Mouse (Mus musculus): Measurements from ENCODE around the gene Tmem94. TPM values are rescaled to one million over a fixed set of nuclear protein-coding genes. Genes with fewer than 3 reads are reported as not detected.

The Tmem94 gene
- polyA plus RNA-seq, 1 experiment: 22.7 TPM

GRCm38 (mm10) chr11:115764698-115765097, 535 bp upstream of the Tmem94 start:
- peak overlapping the region; percentile 95 for H3K4me3 ChIP-seq (replicated peaks)

GRCm38 (mm10) chr11:115765607-115766141, 441 bp downstream of the Tmem94 start:
- Histone ChIP-seq H3K4me3 (replicated peaks) (peak overlapping the region; percentile 95), H3K27me3 (replicated peaks) (no peaks in the 10 kb centered on the region), H3K4me1 (peaks cover 52% of the 10 kb centered on the region), H3K36me3 (replicated peaks; ENCODE audit: low read length) (peaks cover 6% of the 10 kb centered on the region), H3K9me3 (no peaks in the 10 kb centered on the region)
- TF ChIP-seq GATA1 (IDR thresholded peaks at IDR 0.05; ENCODE audit: borderline replicate concordance, low read length) (no peak), FLI1 (IDR thresholded peaks at IDR 0.05; ENCODE audit: low read length) (no peak)

More at GRCm38 (mm10) chr11:115764698-115765097, 535 bp upstream of the Tmem94 start:
- H3K4me1 ChIP-seq: peaks cover 43% of the 10 kb centered on the region
- H3K9me3 ChIP-seq: no peaks in the 10 kb centered on the region
- TF ChIP-seq GATA1 (IDR thresholded peaks at IDR 0.05; ENCODE audit: borderline replicate concordance, low read length) (no peak), FLI1 (IDR thresholded peaks at IDR 0.05; ENCODE audit: low read length) (no peak)
- no peaks in the 10 kb centered on the region for H3K36me3 ChIP-seq (replicated peaks; ENCODE audit: low read length)
- no peaks in the 10 kb centered on the region for H3K27me3 ChIP-seq (replicated peaks)

GRCm38 (mm10) chr11:115766356-115766943, 1.2 kb downstream of the Tmem94 start:
- TF ChIP-seq GATA1 (IDR thresholded peaks at IDR 0.05; ENCODE audit: borderline replicate concordance, low read length): no peak
- no peak for TF ChIP-seq FLI1 (IDR thresholded peaks at IDR 0.05; ENCODE audit: low read length)
- Histone ChIP-seq H3K36me3 (replicated peaks; ENCODE audit: low read length) (peaks cover 6% of the 10 kb centered on the region), H3K4me1 (peaks cover 57% of the 10 kb centered on the region)

GRCm38 (mm10) chr11:115766981-115767380, 1.7 kb downstream of the Tmem94 start:
- no peak overlapping the region for H3K4me3 ChIP-seq (replicated peaks)
- H3K9me3 ChIP-seq: no peaks in the 10 kb centered on the region
- H3K36me3 ChIP-seq (replicated peaks; ENCODE audit: low read length): peaks cover 6% of the 10 kb centered on the region
- H3K4me1 ChIP-seq: peaks cover 57% of the 10 kb centered on the region
- no peaks in the 10 kb centered on the region for H3K27me3 ChIP-seq (replicated peaks)
- TF ChIP-seq GATA1 (IDR thresholded peaks at IDR 0.05; ENCODE audit: borderline replicate concordance, low read length) (no peak), FLI1 (IDR thresholded peaks at IDR 0.05; ENCODE audit: low read length) (no peak)

More at GRCm38 (mm10) chr11:115766356-115766943, 1.2 kb downstream of the Tmem94 start:
- peak overlapping the region; percentile 95 for H3K4me3 ChIP-seq (replicated peaks)
- no peaks in the 10 kb centered on the region for H3K9me3 ChIP-seq
- H3K27me3 ChIP-seq (replicated peaks): no peaks in the 10 kb centered on the region

GRCm38 (mm10) chr11:115768896-115769295, 3.7 kb downstream of the Tmem94 start:
- TF ChIP-seq FLI1 (IDR thresholded peaks at IDR 0.05; ENCODE audit: low read length): no peak
- TF ChIP-seq GATA1 (IDR thresholded peaks at IDR 0.05; ENCODE audit: borderline replicate concordance, low read length): no peak
- Histone ChIP-seq H3K36me3 (replicated peaks; ENCODE audit: low read length) (peaks cover 6% of the 10 kb centered on the region), H3K4me1 (peaks cover 53% of the 10 kb centered on the region), H3K9me3 (no peaks in the 10 kb centered on the region), H3K27me3 (replicated peaks) (no peaks in the 10 kb centered on the region), H3K4me3 (replicated peaks) (no peak overlapping the region)

- TF ChIP-seq GATA1 (IDR thresholded peaks at IDR 0.05; ENCODE audit: borderline replicate concordance, low read length): no peak
- TF ChIP-seq FLI1 (IDR thresholded peaks at IDR 0.05; ENCODE audit: low read length): no peak
- peaks cover 65% of the 10 kb centered on the region for H3K4me1 ChIP-seq
- H3K4me3 ChIP-seq (replicated peaks): no peak overlapping the region
- H3K36me3 ChIP-seq (replicated peaks; ENCODE audit: low read length): peaks cover 23% of the 10 kb centered on the region
- no peaks in the 10 kb centered on the region for H3K27me3 ChIP-seq (replicated peaks)
- H3K9me3 ChIP-seq: no peaks in the 10 kb centered on the region
Measured at GRCm38 (mm10) chr11:115774653-115775052, 9.4 kb downstream of the Tmem94 start.

GRCm38 (mm10) chr11:115775821-115776665, 10.8 kb downstream of the Tmem94 start:
- H3K9me3 ChIP-seq: no peaks in the 10 kb centered on the region
- no peaks in the 10 kb centered on the region for H3K27me3 ChIP-seq (replicated peaks)
- no peak overlapping the region for H3K4me3 ChIP-seq (replicated peaks)
- H3K4me1 ChIP-seq: peaks cover 65% of the 10 kb centered on the region
- peaks cover 25% of the 10 kb centered on the region for H3K36me3 ChIP-seq (replicated peaks; ENCODE audit: low read length)
- TF ChIP-seq GATA1 (IDR thresholded peaks at IDR 0.05; ENCODE audit: borderline replicate concordance, low read length) (no peak), FLI1 (IDR thresholded peaks at IDR 0.05; ENCODE audit: low read length) (no peak)

GRCm38 (mm10) chr11:115776954-115777353, 11.7 kb downstream of the Tmem94 start:
- H3K27me3 ChIP-seq (replicated peaks): no peaks in the 10 kb centered on the region
- H3K4me3 ChIP-seq (replicated peaks): no peak overlapping the region
- H3K4me1 ChIP-seq: peaks cover 72% of the 10 kb centered on the region
- peaks cover 32% of the 10 kb centered on the region for H3K36me3 ChIP-seq (replicated peaks; ENCODE audit: low read length)
- H3K9me3 ChIP-seq: no peaks in the 10 kb centered on the region
- TF ChIP-seq GATA1 (IDR thresholded peaks at IDR 0.05; ENCODE audit: borderline replicate concordance, low read length): no peak
- TF ChIP-seq FLI1 (IDR thresholded peaks at IDR 0.05; ENCODE audit: low read length): no peak

- Histone ChIP-seq H3K4me1 (peaks cover 79% of the 10 kb centered on the region), H3K9me3 (no peaks in the 10 kb centered on the region), H3K36me3 (replicated peaks; ENCODE audit: low read length) (peaks cover 38% of the 10 kb centered on the region), H3K27me3 (replicated peaks) (no peaks in the 10 kb centered on the region), H3K4me3 (replicated peaks) (no peak overlapping the region)
- TF ChIP-seq GATA1 (IDR thresholded peaks at IDR 0.05; ENCODE audit: borderline replicate concordance, low read length) (no peak), FLI1 (IDR thresholded peaks at IDR 0.05; ENCODE audit: low read length) (no peak)
Measured at GRCm38 (mm10) chr11:115777487-115778335, 12.5 kb downstream of the Tmem94 start.

Measured in megakaryocyte, embryonic 14.5 days (primary cell).